Mouse (Mus musculus): ENCODE measurements at regions not wholly inside any gene's neighbourhood (a gene's known extent, or its start where the extent isn't known, plus 50 kb on each side); places are given as distances from the start of the nearest gene placed in this dataset.

DNA sequence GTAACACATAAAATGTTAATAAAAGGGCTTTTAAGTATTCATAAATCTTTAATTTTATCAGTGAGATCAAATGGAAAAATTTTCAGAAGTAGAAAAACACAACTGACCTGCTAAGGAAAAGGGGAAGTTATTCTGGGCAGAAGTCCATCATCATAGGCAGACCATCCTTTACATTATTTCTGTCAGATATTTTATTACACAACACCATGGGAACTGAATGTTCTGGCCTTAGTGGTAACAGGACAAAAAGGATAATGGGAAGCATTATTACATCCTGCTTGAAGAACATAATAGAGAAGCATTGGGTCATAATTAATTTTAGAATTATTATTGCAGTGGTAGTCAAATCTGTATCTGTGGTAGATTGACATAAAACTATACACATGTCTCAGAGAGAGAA, 603.5 kb upstream of the Gje1 start:
- Histone ChIP-seq H3K36me3 (ENCODE audit: control insufficient read depth, insufficient read depth, low read length) (no peaks in the 10 kb centered on the region), H3K27me3 (ENCODE audit: control insufficient read depth, insufficient read depth, low read length) (no peaks in the 10 kb centered on the region), H3K9ac (ENCODE audit: low read length) (no peak overlapping the region), H3K4me1 (ENCODE audit: control insufficient read depth, insufficient read depth, low read length) (no peaks in the 10 kb centered on the region), H3K4me3 (replicated peaks; ENCODE audit: low read length) (no peak overlapping the region), H3K4me2 (ENCODE audit: low read depth, low read length) (no peak overlapping the region), H3K9me3 (replicated peaks; ENCODE audit: control insufficient read depth, low read length) (no peaks in the 10 kb centered on the region), H3K27ac (ENCODE audit: low read length) (no peak overlapping the region)
- no peak for ATAC-seq (ENCODE audit: insufficient read depth, low FRiP score)

DNA sequence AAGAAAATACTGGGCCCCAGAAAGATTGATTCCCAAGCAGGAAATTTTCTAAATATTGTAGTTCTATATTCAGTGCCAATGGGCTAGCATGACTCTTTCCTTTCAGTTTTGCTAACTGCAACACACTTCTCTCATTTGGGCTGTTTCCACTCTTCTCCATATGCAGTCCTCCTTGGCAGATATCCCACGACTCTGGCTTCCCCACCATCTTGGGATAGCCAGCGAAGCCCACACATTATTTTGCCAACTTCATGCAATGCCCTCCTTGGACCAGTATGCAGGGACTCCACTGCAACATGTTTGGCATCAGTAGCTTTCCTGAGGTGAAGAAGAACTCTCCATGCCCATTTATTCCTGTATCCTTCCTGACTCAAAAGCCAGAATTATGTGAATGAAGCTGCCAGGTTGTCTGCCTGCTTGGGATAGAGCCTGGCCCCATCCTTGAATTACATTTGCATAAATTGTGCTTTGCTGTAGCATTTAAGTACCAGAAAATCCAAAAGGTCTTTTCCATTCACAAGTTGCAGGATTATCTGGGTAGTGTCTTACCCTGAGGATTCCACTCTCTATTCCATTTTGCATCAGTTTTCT, 599.1 kb upstream of the Gje1 start:
- ATAC-seq (ENCODE audit: insufficient read depth, low FRiP score), result no peak
- Histone ChIP-seq H3K27me3 (ENCODE audit: control insufficient read depth, insufficient read depth, low read length) (no peaks in the 10 kb centered on the region), H3K36me3 (ENCODE audit: control insufficient read depth, insufficient read depth, low read length) (no peaks in the 10 kb centered on the region), H3K9ac (ENCODE audit: low read length) (no peak overlapping the region), H3K4me3 (replicated peaks; ENCODE audit: low read length) (no peak overlapping the region), H3K4me2 (ENCODE audit: low read depth, low read length) (no peak overlapping the region), H3K4me1 (ENCODE audit: control insufficient read depth, insufficient read depth, low read length) (no peaks in the 10 kb centered on the region), H3K9me3 (replicated peaks; ENCODE audit: control insufficient read depth, low read length) (no peaks in the 10 kb centered on the region), H3K27ac (ENCODE audit: low read length) (no peak overlapping the region)
- 71% methylated on average over 2 of the region's 2 CpGs for WGBS

DNA sequence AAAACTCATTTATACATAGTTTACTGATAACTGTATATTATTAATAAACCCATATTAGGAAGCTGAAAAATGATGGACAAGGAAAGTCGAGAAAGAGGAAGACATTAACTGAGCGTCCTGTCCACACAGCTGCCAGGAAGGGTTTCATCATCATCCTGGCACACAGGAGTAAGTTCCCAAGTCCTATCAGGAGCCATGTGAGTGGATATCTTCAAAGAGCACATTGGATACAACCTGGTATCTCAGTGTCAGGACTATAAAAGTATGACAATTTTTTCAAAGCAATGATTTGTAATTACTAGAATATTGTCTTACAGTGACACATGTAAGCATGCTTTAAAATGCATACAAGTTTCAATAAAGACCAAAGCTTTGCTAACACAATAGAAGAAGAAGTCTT, 592.6 kb upstream of the Gje1 start:
- ATAC-seq (ENCODE audit: insufficient read depth, low FRiP score), result no peak
- H3K36me3 ChIP-seq (ENCODE audit: control insufficient read depth, insufficient read depth, low read length), result no peaks in the 10 kb centered on the region
- H3K4me2 ChIP-seq (ENCODE audit: low read depth, low read length), result no peak overlapping the region
- H3K9me3 ChIP-seq (replicated peaks; ENCODE audit: control insufficient read depth, low read length), result no peaks in the 10 kb centered on the region
- no peak overlapping the region for H3K27ac ChIP-seq (ENCODE audit: low read length)
- no peaks in the 10 kb centered on the region for H3K27me3 ChIP-seq (ENCODE audit: control insufficient read depth, insufficient read depth, low read length)
- no peak overlapping the region for H3K4me3 ChIP-seq (replicated peaks; ENCODE audit: low read length)
- H3K9ac ChIP-seq (ENCODE audit: low read length), result no peak overlapping the region
- H3K4me1 ChIP-seq (ENCODE audit: control insufficient read depth, insufficient read depth, low read length), result no peaks in the 10 kb centered on the region
- WGBS, result 67% methylated on average over 2 of the region's 2 CpGs

DNA sequence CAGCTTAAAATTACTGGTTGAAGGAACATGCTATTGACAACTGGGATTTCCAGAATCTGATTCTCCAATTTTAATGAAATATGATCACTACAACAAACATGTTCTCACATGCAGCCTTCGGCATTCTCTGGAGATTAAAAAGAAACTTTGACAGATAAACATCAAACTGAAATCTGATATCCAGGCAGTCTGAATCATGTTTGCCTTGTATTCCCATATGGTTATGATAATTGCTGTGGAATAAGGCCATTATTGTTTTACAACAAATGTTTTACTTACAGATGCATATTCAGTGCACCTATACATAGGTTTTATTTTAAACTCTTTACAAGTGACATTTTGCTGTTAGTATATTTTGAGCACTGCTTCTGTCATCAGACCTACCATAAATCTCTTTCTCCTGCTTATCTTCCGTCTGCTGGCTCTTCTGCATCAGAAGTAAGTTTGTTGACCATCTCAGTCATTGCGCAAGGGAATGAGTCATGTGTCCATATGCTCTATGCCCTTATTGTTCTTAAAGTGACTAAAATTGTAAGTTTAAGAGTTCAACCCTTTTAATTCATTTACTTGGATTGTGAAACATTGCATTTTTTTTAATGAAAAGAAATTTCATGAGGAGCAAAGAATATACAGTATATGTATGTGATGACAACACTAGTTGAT, 587.9 kb upstream of the Gje1 start:
- no peaks in the 10 kb centered on the region for H3K36me3 ChIP-seq (ENCODE audit: control insufficient read depth, insufficient read depth, low read length)
- H3K9ac ChIP-seq (ENCODE audit: low read length), result no peak overlapping the region
- no peak for ATAC-seq (ENCODE audit: insufficient read depth, low FRiP score)
- no peaks in the 10 kb centered on the region for H3K9me3 ChIP-seq (replicated peaks; ENCODE audit: control insufficient read depth, low read length)
- no peaks in the 10 kb centered on the region for H3K27me3 ChIP-seq (ENCODE audit: control insufficient read depth, insufficient read depth, low read length)
- no peaks in the 10 kb centered on the region for H3K4me1 ChIP-seq (ENCODE audit: control insufficient read depth, insufficient read depth, low read length)
- H3K4me2 ChIP-seq (ENCODE audit: low read depth, low read length), result no peak overlapping the region
- no peak overlapping the region for H3K4me3 ChIP-seq (replicated peaks; ENCODE audit: low read length)
- H3K27ac ChIP-seq (ENCODE audit: low read length), result no peak overlapping the region
- 63% methylated on average over 3 of the region's 3 CpGs for WGBS

DNA sequence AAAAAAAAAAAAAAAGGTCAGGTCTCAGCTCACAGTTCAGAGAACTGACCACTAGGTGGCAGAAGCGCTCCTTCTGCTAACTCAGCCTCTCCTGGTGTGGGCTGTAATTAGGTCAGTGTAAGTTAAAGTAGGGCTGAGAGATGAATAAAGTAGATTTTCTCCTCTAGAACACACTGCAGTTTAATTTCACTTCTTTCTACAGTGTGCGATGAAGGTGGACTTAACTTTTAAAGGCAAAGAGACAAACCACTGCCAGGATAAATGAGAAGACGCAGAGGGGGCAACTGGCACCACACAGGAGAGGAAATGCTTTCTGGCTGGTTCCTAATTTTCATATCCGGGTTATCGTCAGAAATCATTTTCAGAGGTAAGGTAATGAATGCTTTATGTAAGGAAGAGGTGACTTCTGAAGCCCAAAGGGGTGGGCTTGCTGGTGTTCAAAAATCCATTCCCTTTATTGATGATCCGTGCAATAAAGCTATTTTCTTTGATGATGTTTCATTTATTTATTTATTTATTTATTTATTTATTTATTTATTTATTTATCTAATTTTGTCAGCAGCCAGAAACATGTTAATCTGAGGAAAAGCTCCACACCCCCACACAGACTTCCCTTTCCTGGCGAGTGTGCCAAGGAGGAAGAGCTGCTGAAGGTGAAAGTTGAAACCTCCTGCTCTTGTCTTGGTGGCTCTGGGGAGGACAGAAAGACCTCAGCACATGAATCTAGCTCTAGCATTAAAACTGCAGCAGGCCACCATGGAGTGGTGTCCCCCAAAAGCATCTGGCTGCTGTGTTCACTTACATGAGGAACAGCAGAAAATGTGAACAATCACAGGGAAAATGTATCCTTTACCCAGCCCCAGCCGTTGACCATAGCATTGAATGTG, 582.4 kb upstream of the Gje1 start:
- peak overlapping the region; percentile 37; the same call in 1 of the 2 replicates for H3K4me2 ChIP-seq (ENCODE audit: low read depth, low read length)
- WGBS, result 42% methylated on average over 8 of the region's 8 CpGs
- no peak overlapping the region for H3K9ac ChIP-seq (ENCODE audit: low read length)
- no peaks in the 10 kb centered on the region for H3K9me3 ChIP-seq (replicated peaks; ENCODE audit: control insufficient read depth, low read length)
- no peaks in the 10 kb centered on the region for H3K4me1 ChIP-seq (ENCODE audit: control insufficient read depth, insufficient read depth, low read length)
- H3K27ac ChIP-seq (ENCODE audit: low read length), result no peak overlapping the region
- no peak overlapping the region for H3K4me3 ChIP-seq (replicated peaks; ENCODE audit: low read length)
- no peaks in the 10 kb centered on the region for H3K27me3 ChIP-seq (ENCODE audit: control insufficient read depth, insufficient read depth, low read length)
- H3K36me3 ChIP-seq (ENCODE audit: control insufficient read depth, insufficient read depth, low read length), result no peaks in the 10 kb centered on the region
- peak; percentile 69 for ATAC-seq (ENCODE audit: insufficient read depth, low FRiP score)

DNA sequence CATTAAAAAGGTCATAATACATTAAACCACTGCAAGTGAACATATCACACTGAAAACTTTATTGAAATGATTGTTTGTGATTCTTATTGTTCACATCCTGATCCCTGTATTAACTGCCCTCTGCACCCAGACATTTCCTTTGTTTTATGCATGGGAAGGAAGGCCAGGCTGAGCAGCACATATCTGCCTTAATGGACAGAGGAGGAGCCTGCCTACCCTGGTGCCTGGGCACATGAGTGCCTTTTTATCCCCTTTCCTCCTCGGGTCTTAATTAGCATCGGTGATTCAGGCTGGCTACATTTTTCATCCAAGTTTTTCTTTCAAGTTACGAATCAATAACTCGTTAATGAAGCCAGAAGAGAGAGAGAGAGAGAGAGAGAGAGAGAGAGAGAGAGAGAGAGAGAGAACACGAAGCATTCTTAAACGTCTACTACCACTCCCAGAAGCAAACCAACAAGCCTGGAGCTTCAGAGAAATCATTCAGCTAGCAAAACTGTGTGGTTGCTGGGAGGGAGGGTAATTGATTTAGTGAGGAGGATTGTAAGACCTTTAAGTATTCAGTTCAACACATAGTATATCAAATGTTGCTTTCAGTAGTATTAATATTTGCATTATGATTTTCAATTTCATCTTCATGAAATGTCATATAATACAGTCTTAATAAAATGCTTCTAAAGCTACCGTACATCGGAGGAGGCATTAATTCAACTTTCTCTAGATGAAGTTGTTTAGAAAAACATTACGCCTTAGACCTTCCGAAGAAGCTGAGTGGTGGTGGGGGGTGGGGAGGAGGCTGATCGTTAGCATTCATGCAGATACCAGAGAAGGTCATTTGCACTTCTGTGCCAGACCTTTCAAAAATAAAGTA, 581.6 kb upstream of the Gje1 start:
- Histone ChIP-seq H3K4me1 (ENCODE audit: control insufficient read depth, insufficient read depth, low read length) (no peaks in the 10 kb centered on the region), H3K9ac (ENCODE audit: low read length) (no peak overlapping the region), H3K9me3 (replicated peaks; ENCODE audit: control insufficient read depth, low read length) (no peaks in the 10 kb centered on the region), H3K27me3 (ENCODE audit: control insufficient read depth, insufficient read depth, low read length) (no peaks in the 10 kb centered on the region), H3K4me2 (ENCODE audit: low read depth, low read length) (no peak overlapping the region), H3K36me3 (ENCODE audit: control insufficient read depth, insufficient read depth, low read length) (no peaks in the 10 kb centered on the region), H3K27ac (ENCODE audit: low read length) (no peak overlapping the region), H3K4me3 (replicated peaks; ENCODE audit: low read length) (no peak overlapping the region)
- ATAC-seq (ENCODE audit: insufficient read depth, low FRiP score), result no peak
- WGBS, result 42% methylated on average over 11 of the region's 11 CpGs

DNA sequence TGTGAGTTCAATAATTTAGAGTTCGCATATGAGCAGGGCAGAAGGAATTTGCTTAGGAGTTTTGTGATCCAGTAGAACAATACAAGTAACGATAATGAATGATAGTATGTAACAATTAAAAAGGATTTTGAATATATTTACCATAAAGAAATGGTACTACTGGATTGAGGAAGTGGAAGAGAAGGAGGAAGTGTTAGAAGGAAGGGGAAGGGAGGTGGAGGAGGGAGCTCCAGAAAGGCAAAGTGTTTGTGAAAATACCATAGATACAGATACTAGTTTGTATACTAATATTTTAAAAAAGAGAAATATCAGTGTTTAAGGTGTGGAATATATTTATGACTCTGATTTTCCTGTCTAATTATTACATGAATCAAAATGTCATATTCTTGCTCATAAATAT, 579.2 kb upstream of the Gje1 start:
- no peak overlapping the region for H3K4me3 ChIP-seq (replicated peaks; ENCODE audit: low read length)
- H3K4me1 ChIP-seq (ENCODE audit: control insufficient read depth, insufficient read depth, low read length), result no peaks in the 10 kb centered on the region
- 92% methylated on average over 2 of the region's 2 CpGs for WGBS
- no peak overlapping the region for H3K4me2 ChIP-seq (ENCODE audit: low read depth, low read length)
- no peaks in the 10 kb centered on the region for H3K27me3 ChIP-seq (ENCODE audit: control insufficient read depth, insufficient read depth, low read length)
- no peaks in the 10 kb centered on the region for H3K36me3 ChIP-seq (ENCODE audit: control insufficient read depth, insufficient read depth, low read length)
- H3K9me3 ChIP-seq (replicated peaks; ENCODE audit: control insufficient read depth, low read length), result no peaks in the 10 kb centered on the region
- H3K9ac ChIP-seq (ENCODE audit: low read length), result no peak overlapping the region
- no peak overlapping the region for H3K27ac ChIP-seq (ENCODE audit: low read length)
- no peak for ATAC-seq (ENCODE audit: insufficient read depth, low FRiP score)

DNA sequence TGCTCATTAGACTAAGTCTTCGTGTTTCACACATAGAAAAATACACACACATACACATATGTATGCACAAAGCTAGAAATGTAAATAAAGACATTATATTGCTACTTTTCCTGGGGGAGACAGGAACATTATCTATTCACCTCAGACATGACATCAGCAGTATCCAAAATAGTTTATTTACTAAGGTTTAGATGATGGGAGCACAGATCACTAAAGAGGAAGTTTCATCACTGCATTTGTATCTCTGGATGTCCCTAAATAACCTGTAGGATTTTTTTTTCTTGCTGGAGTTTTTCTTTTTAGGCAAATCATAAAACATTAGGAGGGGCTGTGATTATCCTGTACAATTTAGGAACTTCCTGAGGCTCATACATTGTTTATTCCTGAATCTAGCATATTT, 576.1 kb upstream of the Gje1 start:
- H3K4me2 ChIP-seq (ENCODE audit: low read depth, low read length), result no peak overlapping the region
- H3K36me3 ChIP-seq (ENCODE audit: control insufficient read depth, insufficient read depth, low read length), result no peaks in the 10 kb centered on the region
- 56% methylated on average over 1 of the region's 1 CpGs for WGBS
- no peaks in the 10 kb centered on the region for H3K9me3 ChIP-seq (replicated peaks; ENCODE audit: control insufficient read depth, low read length)
- H3K27me3 ChIP-seq (ENCODE audit: control insufficient read depth, insufficient read depth, low read length), result no peaks in the 10 kb centered on the region
- H3K4me1 ChIP-seq (ENCODE audit: control insufficient read depth, insufficient read depth, low read length), result no peaks in the 10 kb centered on the region
- no peak overlapping the region for H3K4me3 ChIP-seq (replicated peaks; ENCODE audit: low read length)
- H3K27ac ChIP-seq (ENCODE audit: low read length), result no peak overlapping the region
- H3K9ac ChIP-seq (ENCODE audit: low read length), result no peak overlapping the region
- ATAC-seq (ENCODE audit: insufficient read depth, low FRiP score), result no peak

Data from stomach, embryonic 16.5 days (tissue).